Mouse (Mus musculus): ENCODE measurements around the gene Tcf7l1. TPM values are rescaled to one million over a fixed set of nuclear protein-coding genes. Genes with fewer than 3 reads are reported as not detected.

The Tcf7l1 gene
- polyA plus RNA-seq, 2 experiments: 3.1 TPM

GRCm38 (mm10) chr6:72743624-72744041, 45.4 kb downstream of the Tcf7l1 start:
- ATAC-seq (ENCODE audit: insufficient read depth): peak; percentile 31; the same call in 1 of the 2 replicates
- H3K4me3 ChIP-seq (ENCODE audit: insufficient read depth in 1 of 2, low read depth in 2 of 2, low read length in 2 of 2): no peak overlapping the region

GRCm38 (mm10) chr6:72742331-72742730, 46.7 kb downstream of the Tcf7l1 start:
- no peaks in the 10 kb centered on the region for H3K27me3 ChIP-seq (ENCODE audit: control insufficient read depth, insufficient read depth, low read length)
- no peak overlapping the region for H3K9ac ChIP-seq (replicated peaks)
- DNase-seq (ENCODE audit: low read depth in 3 of 3, low spot score in 3 of 3): no peak
- WGBS (ENCODE audit: insufficient replicate concordance): 61% methylated on average over 7 of the region's 7 CpGs
- H3K4me2 ChIP-seq (ENCODE audit: low read depth): no peak overlapping the region
- no peak for ATAC-seq (ENCODE audit: insufficient read depth)
- no peaks in the 10 kb centered on the region for H3K36me3 ChIP-seq (replicated peaks; ENCODE audit: control insufficient read depth, insufficient read depth, low read depth)
- no peak overlapping the region for H3K27ac ChIP-seq
- H3K4me1 ChIP-seq (replicated peaks; ENCODE audit: control insufficient read depth in 2 of 2, insufficient read depth in 2 of 2, low read length in 1 of 2): peaks cover 0 to 5% of the 10 kb centered on the region in 2 experiments; a peak in 2 of 4 replicates
- no peaks in the 10 kb centered on the region for H3K9me3 ChIP-seq (ENCODE audit: control insufficient read depth, low read length)
- no peak overlapping the region for H3K4me3 ChIP-seq (ENCODE audit: insufficient read depth in 1 of 2, low read depth in 2 of 2, low read length in 2 of 2)
- TF ChIP-seq EP300 (IDR thresholded peaks at IDR 0.05; ENCODE audit: low read depth) (no peak), CTCF (IDR thresholded peaks at IDR 0.05; ENCODE audit: low read depth) (no peak)

More at GRCm38 (mm10) chr6:72743624-72744041, 45.4 kb downstream of the Tcf7l1 start:
- H3K36me3 ChIP-seq (replicated peaks; ENCODE audit: control insufficient read depth, insufficient read depth, low read depth): no peaks in the 10 kb centered on the region
- WGBS (ENCODE audit: insufficient replicate concordance): 50% methylated on average over 3 of the region's 3 CpGs
- H3K27ac ChIP-seq: no peak overlapping the region
- no peaks in the 10 kb centered on the region for H3K27me3 ChIP-seq (ENCODE audit: control insufficient read depth, insufficient read depth, low read length)
- no peaks in the 10 kb centered on the region for H3K9me3 ChIP-seq (ENCODE audit: control insufficient read depth, low read length)
- H3K9ac ChIP-seq (replicated peaks): no peak overlapping the region
- peaks cover 0 to 9% of the 10 kb centered on the region in 2 experiments; a peak in 2 of 4 replicates for H3K4me1 ChIP-seq (replicated peaks; ENCODE audit: control insufficient read depth in 2 of 2, insufficient read depth in 2 of 2, low read length in 1 of 2)
- TF ChIP-seq CTCF (IDR thresholded peaks at IDR 0.05; ENCODE audit: low read depth) (no peak), EP300 (IDR thresholded peaks at IDR 0.05; ENCODE audit: low read depth) (no peak)
- H3K4me2 ChIP-seq (ENCODE audit: low read depth): no peak overlapping the region
- DNase-seq (ENCODE audit: low read depth in 3 of 3, low spot score in 3 of 3): no peak

- Histone ChIP-seq H3K36me3 (replicated peaks; ENCODE audit: control insufficient read depth, insufficient read depth, low read depth) (no peaks in the 10 kb centered on the region), H3K9me3 (ENCODE audit: control insufficient read depth, low read length) (no peaks in the 10 kb centered on the region), H3K27ac (no peak overlapping the region), H3K4me3 (ENCODE audit: insufficient read depth in 1 of 2, low read depth in 2 of 2, low read length in 2 of 2) (no peak overlapping the region), H3K27me3 (ENCODE audit: control insufficient read depth, insufficient read depth, low read length) (no peaks in the 10 kb centered on the region), H3K9ac (replicated peaks) (no peak overlapping the region), H3K4me1 (replicated peaks; ENCODE audit: control insufficient read depth in 2 of 2, insufficient read depth in 2 of 2, low read length in 1 of 2) (peaks cover 0 to 5% of the 10 kb centered on the region in 2 experiments; a peak in 2 of 4 replicates), H3K4me2 (ENCODE audit: low read depth) (no peak overlapping the region)
- 56% methylated on average over 20 of the region's 20 CpGs for WGBS (ENCODE audit: insufficient replicate concordance)
- ATAC-seq (ENCODE audit: insufficient read depth): no peak
- TF ChIP-seq EP300 (IDR thresholded peaks at IDR 0.05; ENCODE audit: low read depth): no peak
- TF ChIP-seq CTCF (IDR thresholded peaks at IDR 0.05; ENCODE audit: low read depth): no peak
- no peak for DNase-seq (ENCODE audit: low read depth in 3 of 3, low spot score in 3 of 3)
Measured at GRCm38 (mm10) chr6:72740596-72741421, 48.2 kb downstream of the Tcf7l1 start.

- H3K4me2 ChIP-seq (ENCODE audit: low read depth): no peak overlapping the region
Measured at GRCm38 (mm10) chr6:72736872-72737271, 52.2 kb downstream of the Tcf7l1 start.

GRCm38 (mm10) chr6:72735206-72735605, 53.8 kb downstream of the Tcf7l1 start:
- no peak overlapping the region for H3K9ac ChIP-seq (replicated peaks)
- TF ChIP-seq EP300 (IDR thresholded peaks at IDR 0.05; ENCODE audit: low read depth) (no peak), CTCF (IDR thresholded peaks at IDR 0.05; ENCODE audit: low read depth) (no peak)
- H3K4me3 ChIP-seq (ENCODE audit: insufficient read depth in 1 of 2, low read depth in 2 of 2, low read length in 2 of 2): no peak overlapping the region
- no peak overlapping the region for H3K4me2 ChIP-seq (ENCODE audit: low read depth)
- DNase-seq (ENCODE audit: low read depth in 3 of 3, low spot score in 3 of 3): no peak
- H3K36me3 ChIP-seq (replicated peaks; ENCODE audit: control insufficient read depth, insufficient read depth, low read depth): no peaks in the 10 kb centered on the region
- H3K27me3 ChIP-seq (ENCODE audit: control insufficient read depth, insufficient read depth, low read length): no peaks in the 10 kb centered on the region
- 13% methylated on average over 12 of the region's 12 CpGs for WGBS (ENCODE audit: insufficient replicate concordance)
- H3K27ac ChIP-seq: no peak overlapping the region
- ATAC-seq (ENCODE audit: insufficient read depth): no peak
- H3K4me1 ChIP-seq (replicated peaks; ENCODE audit: control insufficient read depth in 2 of 2, insufficient read depth in 2 of 2, low read length in 1 of 2): no peaks in the 10 kb centered on the region
- no peaks in the 10 kb centered on the region for H3K9me3 ChIP-seq (ENCODE audit: control insufficient read depth, low read length)

More at GRCm38 (mm10) chr6:72736872-72737271, 52.2 kb downstream of the Tcf7l1 start:
- ATAC-seq (ENCODE audit: insufficient read depth) (no peak), DNase-seq (ENCODE audit: low read depth in 3 of 3, low spot score in 3 of 3) (no peak)
- H3K9ac ChIP-seq (replicated peaks): no peak overlapping the region
- H3K36me3 ChIP-seq (replicated peaks; ENCODE audit: control insufficient read depth, insufficient read depth, low read depth): no peaks in the 10 kb centered on the region
- TF ChIP-seq CTCF (IDR thresholded peaks at IDR 0.05; ENCODE audit: low read depth): no peak
- no peak for TF ChIP-seq EP300 (IDR thresholded peaks at IDR 0.05; ENCODE audit: low read depth)
- H3K27ac ChIP-seq: no peak overlapping the region
- WGBS (ENCODE audit: insufficient replicate concordance): 75% methylated on average over 11 of the region's 11 CpGs
- no peak overlapping the region for H3K4me3 ChIP-seq (ENCODE audit: insufficient read depth in 1 of 2, low read depth in 2 of 2, low read length in 2 of 2)
- no peaks in the 10 kb centered on the region for H3K9me3 ChIP-seq (ENCODE audit: control insufficient read depth, low read length)
- H3K27me3 ChIP-seq (ENCODE audit: control insufficient read depth, insufficient read depth, low read length): no peaks in the 10 kb centered on the region
- no peaks in the 10 kb centered on the region for H3K4me1 ChIP-seq (replicated peaks; ENCODE audit: control insufficient read depth in 2 of 2, insufficient read depth in 2 of 2, low read length in 1 of 2)
